Mouse (Mus musculus) lung, embryonic 14.5 days (tissue): Measurements from ENCODE around the gene Dglucy. TPM values are rescaled to one million over a fixed set of nuclear protein-coding genes. Genes with fewer than 3 reads are reported as not detected.
A peak's percentile ranks its signal among the peaks of the same experiment; 100 is the strongest.

Experiments
- ATAC-seq: fragments of 200-750 bp; cut with Nextera tagmentation; 2 replicates; pipeline ENCODE4 v1.8.0; 2017; ENCODE audit warnings: mild to moderate bottlenecking, moderate TSS enrichment, moderate library complexity; ENCODE audit not compliant: insufficient read depth
- DNase-seq: peaks from one replicate; pipeline ENCODE4 v3.0.0-alpha.2; 2015
- H3K27ac ChIP-seq: fragments of 300-500 bp; sonication (generic); 2 replicates; pipeline ENCODE4 v1.5.1; 2014; ENCODE audit warnings: low read depth, mild to moderate bottlenecking, moderate library complexity
- H3K27me3 ChIP-seq: fragments of 300-500 bp; sonication (generic); 2 replicates; pipeline ENCODE4 v1.6.1; 2014; ENCODE audit warnings: low read length, control low read depth; ENCODE audit not compliant: insufficient read depth
- H3K36me3 ChIP-seq: fragments of 300-500 bp; sonication (generic); 2 replicates; pipeline ENCODE4 v1.6.1; 2014; ENCODE audit warnings: control low read depth; ENCODE audit not compliant: insufficient read depth
- H3K4me1 ChIP-seq: fragments of 300-500 bp; sonication (generic); 2 replicates; pipeline ENCODE4 v1.6.1; 2014; ENCODE audit warnings: antibody characterized with exemption, control low read depth; ENCODE audit not compliant: insufficient read depth
- H3K4me2 ChIP-seq: fragments of 300-500 bp; sonication (generic); 2 replicates; pipeline ENCODE4 v1.6.1; 2014; ENCODE audit warnings: mild to moderate bottlenecking
- H3K4me3 ChIP-seq: fragments of 300-500 bp; sonication (generic); 2 replicates; pipeline ENCODE4 v1.5.1; 2014; ENCODE audit warnings: low read depth, low read length
- H3K9ac ChIP-seq: fragments of 300-500 bp; sonication (generic); 2 replicates; pipeline ENCODE4 v1.6.1; 2014
- H3K9me3 ChIP-seq: fragments of 300-500 bp; sonication (generic); 2 replicates; pipeline ENCODE4 v1.6.1; 2016; ENCODE audit warnings: low read depth, low read length, control low read depth
- CTCF ChIP-seq: IDR thresholded peaks from 2 replicates; pipeline ENCODE4 v1.5.1; 2016; ENCODE audit warnings: antibody characterized with exemption, low read depth
- WGBS: fragments of 180-500 bp; shearing (Covaris S2); extraction: QIAGEN DNeasy Blood & Tissue Kit; methylation state at CpG from one replicate; pipeline ENCODE4 v1.1.7; 2014; 5-methylcytosine and 5-hydroxymethylcytosine counted together
- polyA plus RNA-seq: library from polyadenylated mRNA; unstranded; fragments of >200 nt; fragmentation: Nextera tagmentation; extraction: Ambion mirVana; gene quantifications from 2 replicates; pipeline ENCODE4 v1.2.1, GENCODE M21; 2014

Dglucy gene
- polyA plus RNA-seq, 1 experiment from 2014 or later = 3.8 TPM

GRCm38 (mm10) chr12:100845829-100846228, 67.0 kb downstream of the Dglucy start:
- ATAC-seq = no peak

GRCm38 (mm10) chr12:100846566-100846965, 67.7 kb downstream of the Dglucy start:
- no peak overlapping the region for H3K9ac ChIP-seq
- H3K4me1 ChIP-seq = no peaks in the 10 kb centered on the region
- H3K27ac ChIP-seq = no peak overlapping the region
- no peak overlapping the region for H3K4me3 ChIP-seq
- no peak overlapping the region for H3K4me2 ChIP-seq
- H3K27me3 ChIP-seq = no peaks in the 10 kb centered on the region
- TF ChIP-seq CTCF = no peak
- no peaks in the 10 kb centered on the region for H3K9me3 ChIP-seq
- WGBS = 33% methylated on average over 1 of the region's 1 CpGs
- no peaks in the 10 kb centered on the region for H3K36me3 ChIP-seq
- ATAC-seq = no peak
- DNase-seq = no peak

More at GRCm38 (mm10) chr12:100845829-100846228, 67.0 kb downstream of the Dglucy start:
- Histone ChIP-seq H3K9me3 (no peaks in the 10 kb centered on the region), H3K4me2 (no peak overlapping the region), H3K27me3 (no peaks in the 10 kb centered on the region), H3K27ac (no peak overlapping the region), H3K36me3 (no peaks in the 10 kb centered on the region), H3K4me1 (no peaks in the 10 kb centered on the region), H3K4me3 (no peak overlapping the region), H3K9ac (no peak overlapping the region)
- peak; percentile 16 for DNase-seq
- WGBS = 24% methylated on average over 2 of the region's 2 CpGs
- TF ChIP-seq CTCF = peak; percentile 39; the same call in 1 of the 2 replicates

- no peaks in the 10 kb centered on the region for H3K27me3 ChIP-seq
- no peak for DNase-seq
Observed at GRCm38 (mm10) chr12:100847437-100848080, 68.7 kb downstream of the Dglucy start.

GRCm38 (mm10) chr12:100849421-100850138, 70.7 kb downstream of the Dglucy start:
- ATAC-seq = peak; percentile 80; the same call in 1 of the 2 replicates
- Histone ChIP-seq H3K9ac (no peak overlapping the region), H3K27ac (no peak overlapping the region), H3K9me3 (no peaks in the 10 kb centered on the region), H3K27me3 (no peaks in the 10 kb centered on the region), H3K36me3 (no peaks in the 10 kb centered on the region), H3K4me3 (no peak overlapping the region), H3K4me2 (no peak overlapping the region), H3K4me1 (no peaks in the 10 kb centered on the region)
- DNase-seq = peak; percentile 85
- peak; percentile 93 for TF ChIP-seq CTCF
- WGBS = 72% methylated on average over 7 of the region's 7 CpGs

More at GRCm38 (mm10) chr12:100847437-100848080, 68.7 kb downstream of the Dglucy start:
- Histone ChIP-seq H3K4me2 (no peak overlapping the region), H3K9ac (no peak overlapping the region), H3K36me3 (no peaks in the 10 kb centered on the region), H3K9me3 (no peaks in the 10 kb centered on the region), H3K4me1 (no peaks in the 10 kb centered on the region), H3K27ac (no peak overlapping the region), H3K4me3 (no peak overlapping the region)
- WGBS = 47% methylated on average over 11 of the region's 11 CpGs
- no peak for ATAC-seq
- no peak for TF ChIP-seq CTCF

GRCm38 (mm10) chr12:100852370-100852769, 73.5 kb downstream of the Dglucy start:
- no peak overlapping the region for H3K27ac ChIP-seq
- DNase-seq (no peak), ATAC-seq (no peak)
- no peak for TF ChIP-seq CTCF
- no peaks in the 10 kb centered on the region for H3K27me3 ChIP-seq
- H3K4me1 ChIP-seq = no peaks in the 10 kb centered on the region
- H3K9me3 ChIP-seq = no peaks in the 10 kb centered on the region
- WGBS = 79% methylated on average over 3 of the region's 3 CpGs
- H3K4me3 ChIP-seq = no peak overlapping the region
- H3K9ac ChIP-seq = no peak overlapping the region
- H3K36me3 ChIP-seq = no peaks in the 10 kb centered on the region
- H3K4me2 ChIP-seq = no peak overlapping the region

GRCm38 (mm10) chr12:100856337-100856736, 77.5 kb downstream of the Dglucy start:
- ATAC-seq (no peak), DNase-seq (no peak)
- no peaks in the 10 kb centered on the region for H3K4me1 ChIP-seq
- 81% methylated on average over 2 of the region's 2 CpGs for WGBS
- no peaks in the 10 kb centered on the region for H3K36me3 ChIP-seq
- H3K9me3 ChIP-seq = no peaks in the 10 kb centered on the region
- H3K27me3 ChIP-seq = no peaks in the 10 kb centered on the region
- H3K9ac ChIP-seq = no peak overlapping the region
- no peak overlapping the region for H3K27ac ChIP-seq
- no peak overlapping the region for H3K4me2 ChIP-seq
- H3K4me3 ChIP-seq = no peak overlapping the region
- no peak for TF ChIP-seq CTCF

GRCm38 (mm10) chr12:100857791-100858190, 78.9 kb downstream of the Dglucy start:
- H3K4me3 ChIP-seq = no peak overlapping the region
- no peaks in the 10 kb centered on the region for H3K9me3 ChIP-seq
- ATAC-seq = no peak
- H3K27me3 ChIP-seq = no peaks in the 10 kb centered on the region
- no peaks in the 10 kb centered on the region for H3K4me1 ChIP-seq
- H3K9ac ChIP-seq = no peak overlapping the region
- H3K36me3 ChIP-seq = no peaks in the 10 kb centered on the region
- no peak overlapping the region for H3K27ac ChIP-seq
- DNase-seq = no peak
- no peak overlapping the region for H3K4me2 ChIP-seq
- WGBS = 68% methylated on average over 7 of the region's 7 CpGs
- TF ChIP-seq CTCF = no peak
